ENCODE assay signal across 12 mouse cellular contexts in genomic region chr10:88381286-88381685, GRCm38 (mm10). TPM values are rescaled to one million over a fixed set of nuclear protein-coding genes. Genes with fewer than 3 reads are reported as not detected.
A peak's percentile ranks its signal among the peaks of the same experiment; 100 is the strongest.
DNase-seq lines count a peak whose midpoint lies in the region; ATAC-seq lines count a peak whose summit lies in the region.
"Had no signal": no experiment of that assay in that cellular context is flagged by ENCODE, and none has a peak within 500 bp of the region (broad histone marks: within the 10 kb centered on the region; RNA-seq: fewer than 3 reads in every experiment).

No protein-coding gene starts in this region.

- no peaks in the 10 kb centered on the region for H3K9me3 ChIP-seq in forebrain, embryonic 13.5 days (replicated peaks)
- no peaks in the 10 kb centered on the region for H3K9me3 ChIP-seq in forebrain, embryonic 16.5 days (ENCODE audit: control insufficient read depth, low read length)
- no peaks in the 10 kb centered on the region for H3K9me3 ChIP-seq in kidney, embryonic 14.5 days (ENCODE audit: control insufficient read depth, low read length)
- no peaks in the 10 kb centered on the region for H3K9me3 ChIP-seq in midbrain, embryonic 11.5 days (ENCODE audit: control insufficient read depth, low read length)
- H3K9me3 ChIP-seq in midbrain, embryonic 13.5 days: no peaks in the 10 kb centered on the region
- H3K9me3 ChIP-seq: forebrain, embryonic 15.5 days; midbrain, embryonic 12.5 days had no signal

- DNase-seq in kidney, adult 9 months: no peak
- DNase-seq in midbrain, embryonic 11.5 days (ENCODE audit: low spot score, missing footprints): peak; percentile 54
- DNase-seq in right cerebral cortex, adult 2 months (ENCODE audit: low spot score in 2 of 2): no peak
- DNase-seq in layer of hippocampus, postnatal 14 days (ENCODE audit: low spot score in 2 of 2): no peak
- DNase-seq: adrenal gland, adult 2 months; B cell, adult 2 months had no signal

- no peak overlapping the region for H3K27ac ChIP-seq in forebrain, embryonic 13.5 days
- no peak overlapping the region for H3K27ac ChIP-seq in forebrain, embryonic 16.5 days (ENCODE audit: low read length)
- H3K27ac ChIP-seq in kidney, embryonic 14.5 days (ENCODE audit: low read depth, low read length): no peak overlapping the region
- no peak overlapping the region for H3K27ac ChIP-seq in midbrain, embryonic 11.5 days (ENCODE audit: low read depth, low read length)
- H3K27ac ChIP-seq in midbrain, embryonic 13.5 days: no peak overlapping the region
- H3K27ac ChIP-seq: forebrain, embryonic 15.5 days; midbrain, embryonic 12.5 days had no signal

- no peak for ATAC-seq in forebrain, embryonic 13.5 days
- no peak for ATAC-seq in forebrain, embryonic 16.5 days
- ATAC-seq in kidney, embryonic 14.5 days (ENCODE audit: low FRiP score, low TSS enrichment): no peak
- ATAC-seq in midbrain, embryonic 11.5 days (ENCODE audit: low FRiP score): no peak
- ATAC-seq in midbrain, embryonic 13.5 days: no peak
- ATAC-seq: forebrain, embryonic 15.5 days had no signal

- peak overlapping the region; percentile 86; the same call in 1 of the 2 replicates for H3K4me2 ChIP-seq in forebrain, embryonic 13.5 days
- H3K4me2 ChIP-seq in forebrain, embryonic 16.5 days (ENCODE audit: low read length): no peak overlapping the region; the same call in 1 of the 2 replicates
- H3K4me2 ChIP-seq in kidney, embryonic 14.5 days (replicated peaks; ENCODE audit: low read depth, low read length): 0 out of 2 replicates have a peak overlapping the region, but pooled peaks have one; percentile 0
- no peak overlapping the region for H3K4me2 ChIP-seq in midbrain, embryonic 11.5 days
- H3K4me2 ChIP-seq in midbrain, embryonic 13.5 days (replicated peaks): no peak overlapping the region

- WGBS in forebrain, embryonic 13.5 days: 83% methylated on average over 4 of the region's 4 CpGs
- 89% methylated on average over 4 of the region's 4 CpGs for WGBS in forebrain, embryonic 16.5 days
- 71% methylated on average over 4 of the region's 4 CpGs for WGBS in kidney, embryonic 14.5 days
- WGBS in midbrain, embryonic 11.5 days: 80% methylated on average over 4 of the region's 4 CpGs
- WGBS in midbrain, embryonic 13.5 days: 83% methylated on average over 4 of the region's 4 CpGs

- H3K27me3 ChIP-seq in forebrain, embryonic 13.5 days: no peaks in the 10 kb centered on the region
- no peaks in the 10 kb centered on the region for H3K27me3 ChIP-seq in forebrain, embryonic 16.5 days (replicated peaks; ENCODE audit: control insufficient read depth, insufficient read depth, low read length)
- H3K27me3 ChIP-seq in kidney, embryonic 14.5 days (ENCODE audit: control insufficient read depth, insufficient read depth, low read length): no peaks in the 10 kb centered on the region
- H3K27me3 ChIP-seq in midbrain, embryonic 11.5 days (ENCODE audit: control insufficient read depth, insufficient read depth, low read length): no peaks in the 10 kb centered on the region
- H3K27me3 ChIP-seq in midbrain, embryonic 13.5 days: no peaks in the 10 kb centered on the region
- H3K27me3 ChIP-seq: forebrain, embryonic 15.5 days; midbrain, embryonic 12.5 days had no signal

- no peak overlapping the region for H3K9ac ChIP-seq in forebrain, embryonic 13.5 days
- no peak overlapping the region for H3K9ac ChIP-seq in forebrain, embryonic 16.5 days (replicated peaks; ENCODE audit: low read depth, low read length)
- no peak overlapping the region for H3K9ac ChIP-seq in kidney, embryonic 14.5 days (ENCODE audit: low read depth, low read length)
- H3K9ac ChIP-seq in midbrain, embryonic 11.5 days (ENCODE audit: low read length): no peak overlapping the region
- H3K9ac ChIP-seq in midbrain, embryonic 13.5 days (replicated peaks): no peak overlapping the region
- H3K9ac ChIP-seq: forebrain, embryonic 15.5 days; midbrain, embryonic 12.5 days had no signal

- no peak overlapping the region for H3K4me3 ChIP-seq in forebrain, embryonic 13.5 days
- H3K4me3 ChIP-seq in forebrain, embryonic 16.5 days (replicated peaks; ENCODE audit: low read length): no peak overlapping the region
- H3K4me3 ChIP-seq in kidney, embryonic 14.5 days (ENCODE audit: low read length): no peak overlapping the region
- no peak overlapping the region for H3K4me3 ChIP-seq in midbrain, embryonic 11.5 days (ENCODE audit: low read depth, low read length)
- H3K4me3 ChIP-seq in midbrain, embryonic 13.5 days (replicated peaks): no peak overlapping the region
- H3K4me3 ChIP-seq: midbrain, embryonic 12.5 days had no signal

- H3K36me3 ChIP-seq in forebrain, embryonic 13.5 days (ENCODE audit: poor library complexity, severe bottlenecking): no peaks in the 10 kb centered on the region
- H3K36me3 ChIP-seq in forebrain, embryonic 16.5 days (ENCODE audit: control insufficient read depth, insufficient read depth): no peaks in the 10 kb centered on the region
- no peaks in the 10 kb centered on the region for H3K36me3 ChIP-seq in kidney, embryonic 14.5 days (ENCODE audit: control insufficient read depth, insufficient read depth, low read length)
- no peaks in the 10 kb centered on the region for H3K36me3 ChIP-seq in midbrain, embryonic 11.5 days (ENCODE audit: control insufficient read depth, insufficient read depth, low read length)
- no peaks in the 10 kb centered on the region for H3K36me3 ChIP-seq in midbrain, embryonic 13.5 days
- H3K36me3 ChIP-seq: forebrain, embryonic 15.5 days; midbrain, embryonic 12.5 days had no signal

- H3K4me1 ChIP-seq in forebrain, embryonic 13.5 days: peaks cover 19% of the 10 kb centered on the region
- H3K4me1 ChIP-seq in forebrain, embryonic 16.5 days (replicated peaks; ENCODE audit: control insufficient read depth, insufficient read depth, low read length): peaks cover 24% of the 10 kb centered on the region
- peaks cover 12% of the 10 kb centered on the region; the same call in 1 of the 2 replicates for H3K4me1 ChIP-seq in kidney, embryonic 14.5 days (ENCODE audit: control insufficient read depth, insufficient read depth, low read length)
- H3K4me1 ChIP-seq in midbrain, embryonic 11.5 days (ENCODE audit: control insufficient read depth, insufficient read depth, low read length): no peaks in the 10 kb centered on the region; the same call in 1 of the 2 replicates
- peaks cover 15% of the 10 kb centered on the region for H3K4me1 ChIP-seq in midbrain, embryonic 13.5 days (replicated peaks)

RNA-seq across cellular contexts. Expression of gene Gnptab, which starts 2.4 kb away (rescaled TPM):
- polyA plus RNA-seq in forebrain, embryonic 13.5 days (2015; fragmentation: Nextera tagmentation; extraction: Ambion mirVana): 9.8 and 10.3 TPM in 2 replicates
- polyA plus RNA-seq in forebrain, embryonic 16.5 days (2015; fragmentation: Nextera tagmentation; extraction: Ambion mirVana): 17.8 and 18.4 TPM in 2 replicates
- polyA plus RNA-seq in kidney, embryonic 14.5 days (2014; fragmentation: Nextera tagmentation; extraction: Ambion mirVana): 6.7 and 17.6 TPM in 2 replicates
- 6.5 and 7.0 TPM in 2 replicates for polyA plus RNA-seq in midbrain, embryonic 11.5 days (2014; fragmentation: Nextera tagmentation; extraction: Ambion mirVana)
- polyA plus RNA-seq in midbrain, embryonic 13.5 days (2015; fragmentation: Nextera tagmentation; extraction: Ambion mirVana): 12.9 and 13.4 TPM in 2 replicates
- total RNA-seq in layer of hippocampus, postnatal 14 days (2021): 10 to 100 TPM; 83.8 to 96.8 TPM

RNA-seq across cellular contexts. Expression of gene Dram1, which starts 2.4 kb away (rescaled TPM):
- 0.19 and 0.39 TPM in 2 replicates for polyA plus RNA-seq in forebrain, embryonic 13.5 days (2015; fragmentation: Nextera tagmentation; extraction: Ambion mirVana)
- polyA plus RNA-seq in forebrain, embryonic 16.5 days (2015; fragmentation: Nextera tagmentation; extraction: Ambion mirVana): 0.70 and 0.72 TPM in 2 replicates
- 0.99 and 1.0 TPM in 2 replicates for polyA plus RNA-seq in kidney, embryonic 14.5 days (2014; fragmentation: Nextera tagmentation; extraction: Ambion mirVana)
- polyA plus RNA-seq in midbrain, embryonic 11.5 days (2014; fragmentation: Nextera tagmentation; extraction: Ambion mirVana): 0.34 and 0.76 TPM in 2 replicates
- 0.31 and 0.36 TPM in 2 replicates for polyA plus RNA-seq in midbrain, embryonic 13.5 days (2015; fragmentation: Nextera tagmentation; extraction: Ambion mirVana)
- total RNA-seq in layer of hippocampus, postnatal 14 days (2021): 1 to 10 TPM; 1.5 to 1.6 TPM

Comparison
In these comparisons a context has a peak if more than half of its experiments do, and no peak if none do; other contexts are left out.
1. H3K4me2 ChIP-seq: peak in forebrain, embryonic 13.5 days (single experiment) and kidney, embryonic 14.5 days (single experiment); none in forebrain, embryonic 16.5 days (single experiment), midbrain, embryonic 11.5 days (single experiment) and midbrain, embryonic 13.5 days (single experiment).